Mouse (Mus musculus) brain, embryonic 14.5 days (tissue): ENCODE data around the gene Gm17455. TPM values are rescaled to one million over a fixed set of nuclear protein-coding genes. Genes with fewer than 3 reads are reported as not detected.

Experiments
- DNase-seq: peaks from one replicate; pipeline ENCODE4 v3.0.0-alpha.2; 2011; ENCODE audit warnings: low read depth
- CTCF ChIP-seq: fragments of 200-500 bp; IDR thresholded peaks from 2 replicates; pipeline ENCODE4 v1.5.1; 2012; ENCODE audit warnings: inconsistent platforms, mild to moderate bottlenecking, moderate library complexity, borderline replicate concordance; ENCODE audit not compliant: insufficient read depth, insufficient read length; ENCODE audit errors: extremely low read depth
- POLR2A ChIP-seq: fragments of 200-500 bp; IDR thresholded peaks from 2 replicates; pipeline ENCODE4 v1.6.1; 2012; ENCODE audit warnings: mild to moderate bottlenecking, inconsistent platforms, borderline replicate concordance; ENCODE audit not compliant: poor library complexity, insufficient read depth, insufficient read length, severe bottlenecking; ENCODE audit errors: extremely low read depth
- polyA plus RNA-seq: library from polyadenylated mRNA; depleted of rRNA; stranded (reverse); fragments of >200 nt; gene quantifications from 2 replicates; pipeline ENCODE4 v1.2.3, GENCODE M21; 2012

The Gm17455 gene
- polyA plus RNA-seq, 1 experiment = 9.1 TPM

DNA sequence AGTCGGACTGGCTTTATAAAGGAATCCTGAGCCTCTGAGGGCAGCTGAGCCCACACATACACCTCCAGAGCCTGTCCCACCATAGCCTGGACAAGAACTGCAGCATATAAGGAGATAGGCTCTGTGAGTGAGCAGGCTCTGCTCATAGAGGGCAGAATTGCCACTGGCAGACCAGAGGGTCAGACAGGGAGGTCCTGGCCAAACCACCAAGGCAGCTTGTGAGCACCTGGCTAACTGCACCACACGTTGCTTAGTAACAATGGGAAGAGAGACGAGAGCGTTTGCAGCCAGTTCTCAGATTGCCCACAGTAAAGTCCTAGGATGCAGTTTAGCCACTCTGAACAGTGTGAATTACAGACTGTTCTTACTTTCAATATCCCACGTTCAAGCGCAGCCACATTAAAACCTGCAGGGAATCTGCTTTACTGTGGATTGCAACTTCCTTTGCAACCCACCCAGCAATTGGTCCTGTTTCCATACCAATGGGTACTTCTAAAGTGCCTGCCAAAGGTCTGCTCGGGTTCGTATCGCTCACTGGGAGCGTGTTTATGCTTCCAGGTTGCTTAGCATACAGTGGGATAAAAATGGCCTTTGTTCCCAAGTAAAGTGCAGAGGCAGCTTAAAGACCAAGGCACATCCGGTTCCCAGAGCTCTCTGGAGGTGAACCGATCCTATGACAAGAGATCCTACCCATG, 37.8 kb upstream of the Gm17455 start:
- DNase-seq = no peak
- TF ChIP-seq POLR2A (no peak), CTCF (no peak)

DNA sequence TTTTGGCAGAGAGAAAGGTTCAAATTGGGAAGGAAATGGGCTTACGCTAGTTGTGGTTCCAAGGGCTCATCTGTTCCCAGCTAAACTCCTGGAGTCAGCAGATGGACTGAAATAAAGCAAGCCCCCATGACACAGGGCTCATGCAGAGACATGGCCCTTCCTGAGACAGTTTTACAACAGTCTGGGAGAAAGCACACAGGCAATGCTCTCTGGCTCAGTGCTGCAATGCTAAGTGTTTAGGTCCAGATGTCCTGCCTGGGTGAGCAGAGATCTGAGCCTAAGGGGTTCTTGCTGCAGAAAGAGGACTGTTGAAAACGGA, 37.3 kb upstream of the Gm17455 start:
- TF ChIP-seq CTCF (no peak), POLR2A (no peak)
- DNase-seq = peak; percentile 31

- DNase-seq = no peak
- no peak for TF ChIP-seq CTCF
- TF ChIP-seq POLR2A = no peak
Observed at GRCm38 (mm10) chr10:60363426-60363825, 36.1 kb upstream of the Gm17455 start.

DNA sequence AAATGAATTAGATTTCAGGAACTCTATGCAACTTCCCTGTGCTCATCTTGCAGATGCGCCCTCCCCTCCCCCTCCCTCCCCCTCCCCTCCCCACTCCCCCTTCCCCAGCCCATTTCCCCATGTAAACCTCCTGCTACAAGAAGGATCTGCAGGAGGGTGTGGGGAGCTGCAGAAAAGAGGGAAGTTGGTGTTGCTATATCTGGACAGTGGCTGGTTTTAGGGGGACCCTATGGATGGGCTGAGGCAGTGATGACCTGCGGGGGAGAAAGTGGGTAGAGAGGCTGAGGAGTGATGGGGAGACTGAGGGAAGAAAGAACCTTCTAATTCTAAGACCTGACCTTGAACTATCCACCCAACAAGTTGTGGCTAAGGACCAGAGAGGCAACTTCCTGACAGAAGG, 32.4 kb upstream of the Gm17455 start:
- no peak for TF ChIP-seq CTCF
- TF ChIP-seq POLR2A = no peak
- DNase-seq = no peak

- DNase-seq = no peak
Observed at GRCm38 (mm10) chr10:60367904-60368303, 31.6 kb upstream of the Gm17455 start.

DNA sequence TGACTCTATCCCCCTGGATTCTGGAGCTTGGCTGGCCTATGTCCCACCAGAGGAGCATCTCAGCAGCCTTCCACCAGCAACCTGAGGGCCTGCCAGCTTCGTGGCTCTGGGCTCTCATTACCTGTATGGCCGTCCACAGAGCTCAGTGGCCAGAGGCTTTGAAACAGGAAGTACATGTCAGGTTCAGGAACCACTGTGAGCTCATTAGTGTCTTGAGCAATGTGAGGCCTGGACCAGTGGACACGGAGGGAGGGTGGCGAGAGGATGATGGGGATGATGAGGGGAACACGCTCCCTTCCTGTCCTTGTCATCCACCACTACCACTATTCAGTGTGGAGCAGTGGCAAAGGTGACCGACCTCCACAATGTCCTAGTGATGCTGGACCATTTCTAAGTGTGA, 30.1 kb upstream of the Gm17455 start:
- TF ChIP-seq CTCF (no peak), POLR2A (no peak)
- no peak for DNase-seq

More at GRCm38 (mm10) chr10:60367904-60368303, 31.6 kb upstream of the Gm17455 start:
- TF ChIP-seq POLR2A (no peak), CTCF (no peak)

- DNase-seq = peak; percentile 75
- TF ChIP-seq POLR2A = no peak
- no peak for TF ChIP-seq CTCF
Observed at GRCm38 (mm10) chr10:60370098-60370497, 29.4 kb upstream of the Gm17455 start.

DNA sequence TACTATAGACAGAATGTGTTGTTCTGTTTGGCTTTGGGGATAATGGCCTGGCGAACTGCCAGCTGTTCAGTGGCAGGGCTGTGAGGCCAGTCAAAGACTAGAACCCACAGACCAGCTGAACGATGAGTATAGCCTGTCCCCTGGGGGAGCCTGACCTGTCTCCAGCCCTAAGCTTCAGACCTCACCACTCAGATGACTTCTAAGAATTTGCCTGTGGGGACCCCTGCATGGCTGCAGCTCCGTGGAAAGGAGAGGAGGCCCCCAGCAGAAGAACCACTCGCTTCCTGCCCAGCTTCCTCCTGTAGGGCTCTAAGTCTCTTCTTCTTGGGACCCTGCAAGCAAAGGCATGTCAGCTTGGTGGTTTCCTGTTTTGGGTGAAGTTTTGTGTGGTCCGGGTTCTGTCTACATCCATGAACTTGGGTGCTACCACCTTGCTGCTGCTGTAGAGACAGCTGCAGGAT, 28.9 kb upstream of the Gm17455 start:
- no peak for TF ChIP-seq CTCF
- no peak for TF ChIP-seq POLR2A

DNA sequence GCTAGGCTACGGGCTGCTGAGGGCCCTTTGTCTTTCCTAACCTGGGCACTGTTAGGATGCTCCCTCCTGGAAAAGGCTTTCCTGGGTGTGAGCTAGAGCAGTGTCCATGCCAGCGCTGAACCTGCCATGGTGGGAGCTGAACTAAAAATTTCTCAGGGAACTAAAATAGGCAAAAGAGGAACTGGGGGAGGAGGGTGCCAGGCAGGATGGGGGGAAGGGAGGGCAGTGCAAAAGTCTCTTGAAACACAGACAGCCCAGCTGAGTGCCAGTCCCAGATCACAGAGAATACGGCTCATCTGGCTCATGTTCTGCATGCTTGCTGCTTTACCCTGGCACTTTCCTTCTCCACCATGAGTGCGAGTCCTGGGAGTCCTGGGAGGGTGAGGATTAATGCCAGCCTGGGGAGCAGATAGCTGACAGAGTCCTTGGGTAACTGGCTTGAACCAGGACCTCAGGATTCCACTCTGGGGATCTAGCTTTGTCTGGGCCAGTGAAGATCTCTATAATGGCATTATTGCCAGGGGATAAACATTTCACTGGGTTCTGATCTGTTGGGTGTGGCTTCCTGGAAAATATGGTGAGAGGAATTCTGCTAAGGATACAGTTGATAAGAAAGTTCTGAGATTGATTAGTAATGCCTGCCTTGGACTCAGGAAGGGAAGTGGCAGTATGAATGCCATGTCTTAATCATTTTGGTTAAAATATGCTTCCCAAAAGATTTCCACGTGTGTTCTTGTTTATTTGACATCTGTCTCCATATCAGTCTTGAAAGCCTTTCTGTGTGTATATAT, 27.7 kb upstream of the Gm17455 start:
- TF ChIP-seq CTCF (no peak), POLR2A (no peak)
- DNase-seq = no peak

More for the DNA sequence above, 28.9 kb upstream of the Gm17455 start:
- no peak for DNase-seq

DNA sequence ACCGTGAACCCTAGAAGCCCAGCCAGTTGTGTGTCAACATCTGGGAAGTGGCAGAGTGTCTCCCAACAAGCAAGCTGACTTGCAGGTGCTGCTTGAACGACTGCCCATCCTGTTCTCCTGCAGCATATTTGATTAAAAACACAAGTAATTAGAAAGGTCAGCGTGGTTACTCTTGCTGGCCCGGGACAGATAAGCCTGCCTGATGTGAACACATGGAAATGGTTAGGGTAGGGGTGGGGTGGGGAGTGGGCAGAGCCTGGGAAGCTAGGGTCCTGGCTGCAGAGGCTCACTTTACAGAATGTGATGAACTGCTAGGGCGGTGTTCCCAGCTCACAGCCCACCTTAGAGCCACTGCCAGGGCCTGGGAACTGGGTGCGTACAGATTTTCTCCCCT, 26.0 kb upstream of the Gm17455 start:
- no peak for DNase-seq
- TF ChIP-seq CTCF (no peak), POLR2A (no peak)

DNA sequence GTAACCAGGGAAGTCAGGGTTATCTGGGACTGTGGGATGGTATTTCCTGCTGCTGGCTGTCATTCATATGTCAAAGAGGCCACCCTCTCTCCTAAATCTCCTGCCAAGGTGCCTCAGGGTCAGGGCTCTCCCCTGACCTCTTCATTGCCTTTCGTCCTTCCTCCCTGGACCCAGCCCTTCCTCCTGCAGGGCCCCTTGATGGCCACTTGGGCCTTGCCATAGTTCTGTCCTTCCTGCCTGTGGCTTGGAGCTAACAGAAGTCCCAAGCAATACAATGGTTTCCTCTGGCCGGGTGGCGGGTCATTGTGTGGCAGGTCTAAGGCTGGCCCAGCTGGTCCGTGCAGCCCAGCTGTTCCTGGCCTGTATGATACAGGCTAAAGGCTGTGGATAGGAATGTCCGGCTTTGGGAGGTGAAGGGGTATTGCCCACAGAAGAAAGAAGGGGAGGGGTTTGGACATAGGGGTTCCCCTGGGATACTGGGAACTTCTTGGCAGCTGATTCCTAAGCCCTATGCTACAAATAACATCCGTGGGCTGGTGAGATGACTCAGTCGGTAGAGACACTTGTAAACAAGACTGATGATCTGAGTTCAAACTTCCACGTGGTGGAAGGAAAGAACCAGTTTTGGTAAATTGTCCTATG, 25.5 kb upstream of the Gm17455 start:
- no peak for DNase-seq
- no peak for TF ChIP-seq CTCF
- no peak for TF ChIP-seq POLR2A

DNA sequence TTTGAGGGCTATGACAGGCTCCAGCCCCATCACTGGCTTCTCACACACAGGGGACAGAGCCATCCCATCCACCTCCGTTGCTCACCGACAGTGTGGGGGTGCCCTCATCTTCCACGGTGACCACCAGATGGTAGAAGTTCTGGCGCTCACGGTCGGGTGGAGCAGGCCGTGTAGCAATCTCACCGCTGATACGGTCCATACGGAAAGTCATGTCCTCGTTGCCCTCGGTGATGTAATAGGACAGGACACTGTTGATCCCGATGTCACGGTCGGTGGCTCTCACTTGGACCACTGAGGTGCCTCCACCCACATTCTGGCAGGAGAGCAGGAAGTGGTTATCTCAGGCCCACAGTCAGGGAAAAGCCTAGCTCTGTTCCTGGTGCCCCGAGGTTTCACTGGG, 22.8 kb upstream of the Gm17455 start:
- no peak for DNase-seq
- TF ChIP-seq POLR2A (no peak), CTCF (no peak)

DNA sequence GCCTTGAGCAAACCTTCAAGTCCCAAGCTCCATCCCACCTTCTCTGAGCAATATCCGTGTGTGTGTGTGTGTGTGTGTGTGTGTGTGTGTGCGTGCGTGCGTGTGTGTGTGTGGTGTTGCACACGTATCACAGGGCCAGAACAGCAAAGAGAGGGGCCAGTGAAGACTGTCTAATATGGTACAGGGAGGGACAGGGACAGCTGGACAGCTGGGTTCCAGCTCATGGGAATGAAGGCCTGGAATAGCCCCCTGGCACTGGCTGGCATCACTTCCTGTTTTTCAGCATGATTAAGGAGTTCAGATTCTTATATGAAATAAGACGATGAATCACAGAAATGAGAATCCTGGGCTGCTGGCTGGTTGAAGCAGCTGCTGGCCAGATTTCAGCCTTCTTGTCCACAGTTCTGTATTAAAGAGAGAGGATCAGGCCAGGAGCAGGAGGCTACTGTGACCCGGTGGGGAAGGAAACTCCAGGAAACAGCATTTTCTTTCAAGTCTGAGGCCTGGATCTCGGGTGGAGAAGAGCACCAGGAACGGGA, 20.0 kb upstream of the Gm17455 start:
- no peak for DNase-seq

GRCm38 (mm10) chr10:60380229-60380628, 19.3 kb upstream of the Gm17455 start:
- no peak for DNase-seq
- TF ChIP-seq CTCF (no peak), POLR2A (no peak)

More for the DNA sequence above, 20.0 kb upstream of the Gm17455 start:
- no peak for TF ChIP-seq POLR2A
- no peak for TF ChIP-seq CTCF
